Mouse (Mus musculus) hindbrain, postnatal 0 days (tissue): Measurements from ENCODE around the gene Lipc. TPM values are rescaled to one million over a fixed set of nuclear protein-coding genes. Genes with fewer than 3 reads are reported as not detected.
A peak's percentile ranks its signal among the peaks of the same experiment; 100 is the strongest.

Source experiments
- ATAC-seq: fragments of 200-750 bp; cut with Nextera tagmentation; 2 replicates; pipeline ENCODE4 v1.8.0; 2017; ENCODE audit warnings: mild to moderate bottlenecking, moderate TSS enrichment, moderate library complexity
- DNase-seq: peaks from one replicate; pipeline ENCODE4 v3.0.0-alpha.2; 2015; ENCODE audit warnings: low spot score
- H3K27ac ChIP-seq: fragments of 300-500 bp; sonication (generic); 2 replicates; pipeline ENCODE4 v1.5.1; 2014; ENCODE audit warnings: mild to moderate bottlenecking
- H3K27me3 ChIP-seq: fragments of 300-500 bp; sonication (generic); 2 replicates; pipeline ENCODE4 v1.6.1; 2014; ENCODE audit warnings: low read length, mixed read lengths; ENCODE audit not compliant: insufficient read depth
- H3K36me3 ChIP-seq: fragments of 300-500 bp; sonication (generic); 2 replicates; pipeline ENCODE4 v1.6.1; 2014; ENCODE audit warnings: low read length, mixed read lengths; ENCODE audit not compliant: insufficient read depth
- H3K4me1 ChIP-seq: fragments of 300-500 bp; sonication (generic); 2 replicates; pipeline ENCODE4 v1.6.1; 2014; ENCODE audit warnings: antibody characterized with exemption, low read length, mixed read lengths; ENCODE audit not compliant: insufficient read depth
- H3K4me2 ChIP-seq: fragments of 300-500 bp; sonication (generic); 2 replicates; pipeline ENCODE4 v1.6.1; 2014; ENCODE audit warnings: low read depth, mild to moderate bottlenecking, low read length, moderate library complexity, mixed read lengths
- H3K4me3 ChIP-seq: fragments of 300-500 bp; sonication (generic); 2 replicates; pipeline ENCODE4 v1.5.1; 2014; ENCODE audit warnings: low read length
- H3K9ac ChIP-seq: fragments of 300-500 bp; sonication (generic); replicated peaks from 2 replicates; pipeline ENCODE4 v1.6.1; 2014; ENCODE audit warnings: mild to moderate bottlenecking, low read length, moderate library complexity, mixed read lengths
- H3K9me3 ChIP-seq: fragments of 300-500 bp; sonication (generic); 2 replicates; pipeline ENCODE4 v1.6.1; 2016; ENCODE audit warnings: low read length, mixed read lengths
- CTCF ChIP-seq: IDR thresholded peaks from 2 replicates; pipeline ENCODE4 v1.5.1; 2016; ENCODE audit warnings: antibody characterized with exemption, control low read depth, low read depth
- WGBS: fragments of 180-500 bp; shearing (Covaris S2); extraction: QIAGEN DNeasy Blood & Tissue Kit; methylation state at CpG from one replicate; pipeline ENCODE4 v1.1.7; 2014; 5-methylcytosine and 5-hydroxymethylcytosine counted together
- polyA plus RNA-seq: library from polyadenylated mRNA; unstranded; fragments of >200 nt; fragmentation: Nextera tagmentation; extraction: Ambion mirVana; gene quantifications from 2 replicates; pipeline ENCODE4 v1.2.1, GENCODE M21; 2015
- total RNA-seq: library from RNA; depleted of rRNA; stranded (reverse); fragments of >200 nt; gene quantifications from 2 replicates; pipeline ENCODE4 v1.2.3, GENCODE M21; 2014

Gene Lipc
- total and polyA plus RNA-seq, 2 experiments from 2014 or later, result 0.19 TPM; not detected in 1

GRCm38 (mm10) chr9:70959866-70960265 is 7.8 kb upstream of the Lipc start:
- no peaks in the 10 kb centered on the region for H3K27me3 ChIP-seq
- TF ChIP-seq CTCF, result no peak
- peak overlapping the region; percentile 36; the same call in 1 of the 2 replicates for H3K27ac ChIP-seq
- peak; percentile 74 for DNase-seq
- no peak overlapping the region for H3K4me2 ChIP-seq
- 58% methylated on average over 5 of the region's 5 CpGs for WGBS
- peak; percentile 85 for ATAC-seq
- H3K4me3 ChIP-seq, result no peak overlapping the region
- no peak overlapping the region for H3K9ac ChIP-seq
- H3K36me3 ChIP-seq, result no peaks in the 10 kb centered on the region
- H3K4me1 ChIP-seq, result no peaks in the 10 kb centered on the region
- H3K9me3 ChIP-seq, result no peaks in the 10 kb centered on the region

DNA sequence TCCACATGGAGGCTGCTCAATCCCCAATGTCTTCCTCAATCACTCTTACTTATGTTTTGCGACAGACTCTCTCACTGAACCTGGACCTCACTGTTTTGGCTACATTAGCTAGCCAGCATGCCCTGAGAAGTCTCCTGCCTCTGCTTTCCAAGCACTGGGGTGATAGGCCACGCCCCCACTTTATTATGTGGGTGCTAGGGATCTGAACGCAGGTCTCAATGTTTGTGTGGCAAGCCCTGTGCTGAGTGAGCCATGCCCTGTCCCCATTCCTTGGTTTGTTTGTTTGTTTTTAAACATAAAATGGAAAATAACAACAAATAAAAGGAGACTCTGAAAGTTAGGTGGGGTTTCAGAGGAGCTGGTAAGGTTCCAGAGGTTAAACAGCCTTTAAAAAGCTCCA is 7.4 kb upstream of the Lipc start:
- H3K9me3 ChIP-seq, result no peaks in the 10 kb centered on the region
- ATAC-seq (no peak), DNase-seq (no peak)
- TF ChIP-seq CTCF, result no peak
- no peaks in the 10 kb centered on the region for H3K36me3 ChIP-seq
- no peak overlapping the region for H3K27ac ChIP-seq
- no peaks in the 10 kb centered on the region for H3K27me3 ChIP-seq
- no peaks in the 10 kb centered on the region for H3K4me1 ChIP-seq
- H3K4me3 ChIP-seq, result no peak overlapping the region
- H3K9ac ChIP-seq, result no peak overlapping the region
- WGBS, result 85% methylated on average over 3 of the region's 3 CpGs
- H3K4me2 ChIP-seq, result no peak overlapping the region

GRCm38 (mm10) chr9:70958381-70958780 is 6.4 kb upstream of the Lipc start:
- WGBS, result 69% methylated on average over 5 of the region's 5 CpGs
- Histone ChIP-seq H3K4me3 (no peak overlapping the region), H3K9me3 (no peaks in the 10 kb centered on the region), H3K27me3 (no peaks in the 10 kb centered on the region), H3K9ac (no peak overlapping the region), H3K4me1 (no peaks in the 10 kb centered on the region), H3K4me2 (no peak overlapping the region), H3K27ac (no peak overlapping the region), H3K36me3 (no peaks in the 10 kb centered on the region)
- ATAC-seq, result no peak
- DNase-seq, result no peak
- TF ChIP-seq CTCF, result no peak

- WGBS, result 74% methylated on average over 3 of the region's 3 CpGs
- no peaks in the 10 kb centered on the region for H3K27me3 ChIP-seq
- H3K27ac ChIP-seq, result no peak overlapping the region
These were observed 5.7 kb upstream of the Lipc start for GRCm38 (mm10) chr9:70957717-70958116.

GRCm38 (mm10) chr9:70954226-70954625 is 2.2 kb upstream of the Lipc start:
- no peak overlapping the region for H3K9ac ChIP-seq
- no peaks in the 10 kb centered on the region for H3K9me3 ChIP-seq
- no peak overlapping the region for H3K27ac ChIP-seq
- H3K4me1 ChIP-seq, result no peaks in the 10 kb centered on the region
- ATAC-seq (no peak), DNase-seq (peak; percentile 41)
- 54% methylated on average over 3 of the region's 3 CpGs for WGBS
- no peak overlapping the region for H3K4me3 ChIP-seq
- no peak overlapping the region for H3K4me2 ChIP-seq
- no peak for TF ChIP-seq CTCF
- no peaks in the 10 kb centered on the region for H3K27me3 ChIP-seq
- no peaks in the 10 kb centered on the region for H3K36me3 ChIP-seq

More at GRCm38 (mm10) chr9:70957717-70958116, 5.7 kb upstream of the Lipc start:
- no peak overlapping the region for H3K4me2 ChIP-seq
- no peaks in the 10 kb centered on the region for H3K36me3 ChIP-seq
- no peak for DNase-seq
- no peak overlapping the region for H3K4me3 ChIP-seq
- H3K9me3 ChIP-seq, result no peaks in the 10 kb centered on the region
- ATAC-seq, result no peak
- H3K9ac ChIP-seq, result no peak overlapping the region
- no peaks in the 10 kb centered on the region for H3K4me1 ChIP-seq
- no peak for TF ChIP-seq CTCF

GRCm38 (mm10) chr9:70949336-70949735 is 2.7 kb downstream of the Lipc start:
- no peak for DNase-seq
- Histone ChIP-seq H3K27me3 (no peaks in the 10 kb centered on the region), H3K9me3 (no peaks in the 10 kb centered on the region), H3K36me3 (no peaks in the 10 kb centered on the region), H3K4me3 (no peak overlapping the region), H3K27ac (no peak overlapping the region), H3K4me2 (no peak overlapping the region), H3K4me1 (no peaks in the 10 kb centered on the region), H3K9ac (no peak overlapping the region)
- WGBS, result 81% methylated on average over 8 of the region's 8 CpGs
- TF ChIP-seq CTCF, result no peak
- no peak for ATAC-seq

DNA sequence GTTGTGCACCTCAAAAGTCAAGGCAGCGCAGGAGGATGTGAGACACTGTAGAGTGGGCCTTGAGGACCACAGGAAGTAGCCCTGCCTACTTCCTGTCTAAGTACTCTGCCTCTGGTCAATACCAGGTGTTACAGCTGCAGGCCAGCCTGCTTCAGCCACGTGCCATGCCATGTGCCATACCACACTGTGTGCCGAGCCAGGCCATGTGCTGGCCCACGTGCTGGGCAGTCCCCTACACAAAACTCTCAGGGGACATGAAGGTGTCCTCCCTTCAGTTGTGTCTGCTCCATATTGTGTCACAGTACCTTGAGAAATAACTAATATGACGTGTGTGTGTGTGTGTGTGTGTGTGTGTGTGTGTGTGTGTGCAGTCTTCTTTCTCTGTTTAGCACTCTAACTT is 4.7 kb downstream of the Lipc start:
- ATAC-seq (no peak), DNase-seq (no peak)
- Histone ChIP-seq H3K9ac (no peak overlapping the region), H3K4me3 (no peak overlapping the region), H3K27me3 (no peaks in the 10 kb centered on the region), H3K36me3 (no peaks in the 10 kb centered on the region), H3K4me2 (no peak overlapping the region), H3K9me3 (no peaks in the 10 kb centered on the region), H3K27ac (no peak overlapping the region), H3K4me1 (no peaks in the 10 kb centered on the region)
- TF ChIP-seq CTCF, result no peak
- WGBS, result 86% methylated on average over 5 of the region's 5 CpGs
